Mouse (Mus musculus) kidney, embryonic 14.5 days (tissue): ENCODE measurements around the gene Alms1. TPM values are rescaled to one million over a fixed set of nuclear protein-coding genes. Genes with fewer than 3 reads are reported as not detected.
"Not testable (repeated sequence)": the region's sequence is repeated elsewhere in the genome, so short reads cannot be mapped to it uniquely, and the experiment has no call there.

Source experiments
- ATAC-seq: fragments of 200-750 bp; cut with Nextera tagmentation; 2 replicates; pipeline ENCODE4 v1.8.0; 2017; ENCODE audit warnings: moderate number of reproducible peaks, mild to moderate bottlenecking, moderate TSS enrichment, moderate library complexity; ENCODE audit not compliant: low FRiP score, low TSS enrichment
- H3K27ac ChIP-seq: fragments of 300-500 bp; sonication (generic); 2 replicates; pipeline ENCODE4 v1.5.1; 2014; ENCODE audit warnings: low read depth, mild to moderate bottlenecking, low read length, moderate library complexity, mixed read lengths
- H3K27me3 ChIP-seq: fragments of 300-500 bp; sonication (generic); 2 replicates; pipeline ENCODE4 v1.6.1; 2014; ENCODE audit warnings: mild to moderate bottlenecking, low read length; ENCODE audit not compliant: control insufficient read depth, insufficient read depth
- H3K36me3 ChIP-seq: fragments of 300-500 bp; sonication (generic); 2 replicates; pipeline ENCODE4 v1.6.1; 2014; ENCODE audit warnings: low read length, mixed read lengths; ENCODE audit not compliant: control insufficient read depth, insufficient read depth
- H3K4me1 ChIP-seq: fragments of 300-500 bp; sonication (generic); 2 replicates; pipeline ENCODE4 v1.6.1; 2014; ENCODE audit warnings: low read length, mixed read lengths; ENCODE audit not compliant: control insufficient read depth, insufficient read depth
- H3K4me2 ChIP-seq: fragments of 300-500 bp; sonication (generic); replicated peaks from 2 replicates; pipeline ENCODE4 v1.6.1; 2014; ENCODE audit warnings: low read depth, mild to moderate bottlenecking, low read length
- H3K4me3 ChIP-seq: fragments of 300-500 bp; sonication (generic); 2 replicates; pipeline ENCODE4 v1.5.1; 2014; ENCODE audit warnings: mild to moderate bottlenecking, low read length
- H3K9ac ChIP-seq: fragments of 300-500 bp; sonication (generic); 2 replicates; pipeline ENCODE4 v1.6.1; 2014; ENCODE audit warnings: low read depth, mild to moderate bottlenecking, low read length, moderate library complexity
- H3K9me3 ChIP-seq: fragments of 300-500 bp; sonication (generic); 2 replicates; pipeline ENCODE4 v1.6.1; 2016; ENCODE audit warnings: low read length; ENCODE audit not compliant: control insufficient read depth
- WGBS: fragments of 180-500 bp; shearing (Covaris S2); extraction: QIAGEN DNeasy Blood & Tissue Kit; methylation state at CpG from one replicate; pipeline ENCODE4 v1.1.7; 2014; 5-methylcytosine and 5-hydroxymethylcytosine counted together
- microRNA-seq: library from miRNA; unstranded; fragments of <30 nt; microRNA quantifications from one replicate; pipeline ENCODE4, GENCODE M21; 2016
- polyA plus RNA-seq: library from polyadenylated mRNA; unstranded; fragments of >200 nt; fragmentation: Nextera tagmentation; extraction: Ambion mirVana; gene quantifications from 2 replicates; pipeline ENCODE4 v1.2.1, GENCODE M21; 2014

Gene Alms1
- polyA plus RNA-seq, 1 experiment from 2014 or later = 9.2 TPM

- H3K27me3 ChIP-seq = no peaks in the 10 kb centered on the region
- no peaks in the 10 kb centered on the region for H3K4me1 ChIP-seq
- H3K27ac ChIP-seq = no peak overlapping the region
- H3K9me3 ChIP-seq = no peaks in the 10 kb centered on the region
- ATAC-seq = no peak
- peaks cover 16% of the 10 kb centered on the region; the same call in 1 of the 2 replicates for H3K36me3 ChIP-seq
- no peak overlapping the region for H3K4me2 ChIP-seq
- no peak overlapping the region for H3K9ac ChIP-seq
- no peak overlapping the region for H3K4me3 ChIP-seq
- WGBS = 59% methylated on average over 8 of the region's 8 CpGs
Measured at GRCm38 (mm10) chr6:85633165-85633564, 45.8 kb downstream of the Alms1 start.

- Histone ChIP-seq H3K4me2 (no peak overlapping the region), H3K9ac (no peak overlapping the region), H3K27me3 (no peaks in the 10 kb centered on the region), H3K9me3 (no peaks in the 10 kb centered on the region), H3K27ac (no peak overlapping the region), H3K4me3 (no peak overlapping the region), H3K4me1 (no peaks in the 10 kb centered on the region), H3K36me3 (peaks cover 6% of the 10 kb centered on the region; the same call in 1 of the 2 replicates)
- WGBS = 94% methylated on average over 2 of the region's 2 CpGs
- no peak for ATAC-seq
Measured at GRCm38 (mm10) chr6:85653244-85653643, 65.9 kb downstream of the Alms1 start.

- H3K27ac ChIP-seq, H3K4me2 ChIP-seq, ATAC-seq, H3K4me1 ChIP-seq, H3K27me3 ChIP-seq, H3K4me3 ChIP-seq, H3K36me3 ChIP-seq, H3K9ac ChIP-seq, H3K9me3 ChIP-seq: not testable (repeated sequence)
- WGBS = 95% methylated on average over 2 of the region's 4 CpGs
Measured at GRCm38 (mm10) chr6:85701943-85702342, 114.6 kb downstream of the Alms1 start.

- not testable (repeated sequence) for ATAC-seq, H3K4me1 ChIP-seq, H3K9me3 ChIP-seq, H3K36me3 ChIP-seq, H3K4me3 ChIP-seq, H3K4me2 ChIP-seq, H3K27me3 ChIP-seq, H3K9ac ChIP-seq, H3K27ac ChIP-seq
- WGBS = 98% methylated on average over 5 of the region's 5 CpGs
Measured at GRCm38 (mm10) chr6:85709206-85709605, 121.9 kb downstream of the Alms1 start.

GRCm38 (mm10) chr6:85709607-85710006, 122.3 kb downstream of the Alms1 start:
- H3K4me3 ChIP-seq, H3K9ac ChIP-seq, H3K4me2 ChIP-seq, H3K27me3 ChIP-seq, H3K9me3 ChIP-seq, H3K4me1 ChIP-seq, H3K36me3 ChIP-seq, H3K27ac ChIP-seq, ATAC-seq: not testable (repeated sequence)
- 100% methylated on average over 1 of the region's 1 CpGs for WGBS

- WGBS = 77% methylated on average over 9 of the region's 10 CpGs
Measured at GRCm38 (mm10) chr6:85713105-85713504, 125.8 kb downstream of the Alms1 start, which contains the start of gene Nat8f7. Gene Nat8f7, minus strand, starts transcription at chr6:85713205.

More at GRCm38 (mm10) chr6:85713105-85713504, 125.8 kb downstream of the Alms1 start, which contains the start of gene Nat8f7:
- H3K9ac ChIP-seq, H3K9me3 ChIP-seq, H3K36me3 ChIP-seq, ATAC-seq, H3K4me2 ChIP-seq, H3K4me3 ChIP-seq, H3K27me3 ChIP-seq, H3K27ac ChIP-seq, H3K4me1 ChIP-seq: not testable (repeated sequence)

Small RNA genes within 50 kb of the gene (microRNA-seq; reads per million reads assigned to microRNA genes)
- gene Gm27317 = not detected

Other genes with a start within 250 kb of the Alms1 start
- 7.7 and 9.0 TPM in 2 replicates for gene Rab11fip5, start 212.9 kb upstream of the Alms1 start, polyA plus RNA-seq
- gene Noto, start 163.6 kb upstream of the Alms1 start, polyA plus RNA-seq = not detected in 2 replicates
- gene Smyd5, start 155.5 kb upstream of the Alms1 start, polyA plus RNA-seq = 54.8 and 68.4 TPM in 2 replicates
- gene Cct7, start 136.0 kb upstream of the Alms1 start, polyA plus RNA-seq = 545 and 576 TPM in 2 replicates
- gene Pradc1, start 135.6 kb upstream of the Alms1 start, polyA plus RNA-seq = 23.3 and 37.8 TPM in 2 replicates
- 0.05 and 0.13 TPM in 2 replicates for gene Fbxo41, start 84.5 kb upstream of the Alms1 start, polyA plus RNA-seq
- gene Egr4, start 73.9 kb upstream of the Alms1 start, polyA plus RNA-seq = not detected in 2 replicates
- gene Nat8f7, start 125.7 kb downstream of the Alms1 start, polyA plus RNA-seq = not detected in 2 replicates
- gene Nat8f3, start 178.2 kb downstream of the Alms1 start, polyA plus RNA-seq = 0.14 and 0.20 TPM in 2 replicates
- gene Nat8f6, start 233.4 kb downstream of the Alms1 start, polyA plus RNA-seq = not detected in 2 replicates
- not detected in 2 replicates for gene Nat8f5, start 233.4 kb downstream of the Alms1 start, polyA plus RNA-seq
- gene Nat8, start 244.6 kb downstream of the Alms1 start, polyA plus RNA-seq = 0.29 and 0.64 TPM in 2 replicates